Comparison of ENCODE assay signal across 21 mouse cellular contexts in the genomic region with DNA sequence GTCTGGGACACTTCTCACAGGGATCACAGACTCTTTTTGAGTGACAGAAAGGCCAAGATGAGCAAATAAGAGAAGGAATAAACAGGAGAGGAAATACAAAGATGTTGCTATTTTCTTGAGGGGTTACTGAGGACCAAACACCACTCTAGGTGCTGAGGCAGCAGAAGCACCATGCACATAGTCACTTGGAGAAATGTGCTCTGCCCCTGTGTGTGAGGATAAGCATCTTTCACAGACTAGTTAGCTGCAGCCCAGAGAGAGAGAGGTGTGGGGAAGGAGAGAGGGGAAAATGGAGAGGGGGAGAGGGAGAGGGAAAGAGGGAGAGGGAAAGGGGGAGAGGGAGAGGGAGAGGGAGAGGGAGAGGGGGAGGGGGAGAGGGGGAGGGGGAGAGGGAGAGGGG.
"Had no signal": no experiment of that assay in that cellular context is flagged by ENCODE, and none has a peak within 500 bp of the region (broad histone marks: within the 10 kb centered on the region; RNA-seq: fewer than 3 reads in every experiment).

No protein-coding gene starts in this region.

- H3K4me3 ChIP-seq: limb, embryonic 12.5 days; limb, embryonic 15.5 days; liver, embryonic 12.5 days; liver, embryonic 15.5 days; lung, embryonic 15.5 days; megakaryocyte, embryonic 14.5 days; neural tube, embryonic 13.5 days; stomach, embryonic 15.5 days had no signal

- H3K4me1 ChIP-seq: limb, embryonic 12.5 days; limb, embryonic 15.5 days; liver, embryonic 12.5 days; liver, embryonic 15.5 days; lung, embryonic 15.5 days; megakaryocyte, embryonic 14.5 days; stomach, embryonic 15.5 days had no signal

- H3K36me3 ChIP-seq: limb, embryonic 12.5 days; limb, embryonic 15.5 days; liver, embryonic 12.5 days; liver, embryonic 15.5 days; lung, embryonic 15.5 days; neural tube, embryonic 13.5 days; stomach, embryonic 15.5 days had no signal

- H3K4me2 ChIP-seq: limb, embryonic 12.5 days; limb, embryonic 15.5 days; liver, embryonic 12.5 days; liver, embryonic 15.5 days; lung, embryonic 15.5 days; neural tube, embryonic 13.5 days; stomach, embryonic 15.5 days had no signal

- DNase-seq: kidney, adult 18-20 months; kidney, adult 9 months; kidney, postnatal 14 days; kidney, postnatal 4 days; left cerebral cortex, postnatal 4 days; lung, adult 18-20 months; lung, postnatal 10 days; lung, postnatal 36 days; right cerebral cortex, postnatal 25 days; spleen, adult 18-20 months; thymus, postnatal 25 days had no signal

- H3K27me3 ChIP-seq: limb, embryonic 12.5 days; limb, embryonic 15.5 days; liver, embryonic 12.5 days; liver, embryonic 15.5 days; lung, embryonic 15.5 days; megakaryocyte, embryonic 14.5 days; neural tube, embryonic 13.5 days; stomach, embryonic 15.5 days had no signal

- ATAC-seq: inflammation-experienced regulatory T-cells, adult 6 months; intestine, embryonic 16.5 days; liver, embryonic 12.5 days had no signal

- H3K9ac ChIP-seq: limb, embryonic 12.5 days; limb, embryonic 15.5 days; liver, embryonic 12.5 days; liver, embryonic 15.5 days; lung, embryonic 15.5 days; neural tube, embryonic 13.5 days; stomach, embryonic 15.5 days had no signal

- H3K9me3 ChIP-seq: limb, embryonic 12.5 days; limb, embryonic 15.5 days; liver, embryonic 12.5 days; liver, embryonic 15.5 days; lung, embryonic 15.5 days; neural tube, embryonic 13.5 days; stomach, embryonic 15.5 days had no signal

- H3K27ac ChIP-seq: limb, embryonic 12.5 days; limb, embryonic 15.5 days; liver, embryonic 12.5 days; liver, embryonic 15.5 days; lung, embryonic 15.5 days; neural tube, embryonic 13.5 days; stomach, embryonic 15.5 days had no signal
